Mouse (Mus musculus) small intestine, adult 2 months (tissue): ENCODE data around the gene Mkln1.

Experiments
- CTCF ChIP-seq: fragments of 200-500 bp; IDR thresholded peaks from 2 replicates; pipeline ENCODE4 v1.5.1; 2012; ENCODE audit warnings: low read depth, mild to moderate bottlenecking, control low read depth, inconsistent platforms, low read length, moderate library complexity, mixed read lengths; ENCODE audit not compliant: insufficient replicate concordance, insufficient read length; ENCODE audit errors: extremely low read depth
- POLR2A ChIP-seq: fragments of 200-500 bp; IDR thresholded peaks from 2 replicates; pipeline ENCODE4 v1.6.1; 2012; ENCODE audit warnings: low read depth, mild to moderate bottlenecking, control low read depth, inconsistent platforms, low read length, moderate library complexity

- TF ChIP-seq POLR2A (no peak), CTCF (no peak)
Measured at GRCm38 (mm10) chr6:31367947-31368346, 30.6 kb upstream of the Mkln1 start.
